Mouse (Mus musculus) left cerebral cortex, postnatal 14 days (tissue): ENCODE measurements around the gene Enpp7. TPM values are rescaled to one million over a fixed set of nuclear protein-coding genes. Genes with fewer than 3 reads are reported as not detected.

Experiments
- DNase-seq, 2 experiments: peaks; one replicate each; pipeline ENCODE4 v3.0.0; 2021 to 2022; ENCODE audit warnings: low spot score in 2 of 2, mixed read lengths in 1 of 2
- intact Hi-C: fragments of 180-260 bp; cut with DNase I; formaldehyde crosslinking; loops from one replicate; pipeline ENCODE4 v1.15.1; 2025
- total RNA-seq, 2 experiments: library from RNA; stranded (reverse); gene quantifications; 2 replicates each; pipeline ENCODE4 v1.2.3; 2021

Enpp7 gene
- total RNA-seq, 2 experiments from 2014 or later, result not detected

DNA sequence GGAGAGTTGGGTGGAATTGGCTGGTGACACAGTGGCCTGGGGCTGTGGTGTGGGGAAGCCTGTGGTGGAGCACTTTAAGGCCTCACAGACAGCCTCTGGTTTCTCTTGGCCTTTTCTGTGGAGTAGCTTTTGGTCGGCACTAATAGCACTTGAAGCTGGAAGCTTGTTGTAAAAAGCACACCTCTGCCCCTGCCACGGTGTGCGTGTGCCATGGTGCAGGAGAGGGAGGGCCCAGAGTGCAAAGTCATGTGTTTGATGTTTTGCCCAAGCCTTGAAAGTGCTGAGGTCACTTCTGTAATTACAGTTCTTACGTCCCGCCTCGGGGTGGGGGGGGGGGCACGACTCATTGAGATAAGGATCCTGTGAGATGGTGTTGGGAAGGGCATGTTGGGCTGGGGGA lies 36.3 kb downstream of the Enpp7 start:
- intact Hi-C loops, result no loop called here
- no peak for DNase-seq

GRCm38 (mm10) chr11:119026203-119026602 lies 38.2 kb downstream of the Enpp7 start:
- intact Hi-C loops, result no loop called here
- no peak for DNase-seq

GRCm38 (mm10) chr11:119033874-119034558 lies 46.0 kb downstream of the Enpp7 start:
- DNase-seq, result peak; percentile 80 to 82
- intact Hi-C loops, result no loop called here

DNA sequence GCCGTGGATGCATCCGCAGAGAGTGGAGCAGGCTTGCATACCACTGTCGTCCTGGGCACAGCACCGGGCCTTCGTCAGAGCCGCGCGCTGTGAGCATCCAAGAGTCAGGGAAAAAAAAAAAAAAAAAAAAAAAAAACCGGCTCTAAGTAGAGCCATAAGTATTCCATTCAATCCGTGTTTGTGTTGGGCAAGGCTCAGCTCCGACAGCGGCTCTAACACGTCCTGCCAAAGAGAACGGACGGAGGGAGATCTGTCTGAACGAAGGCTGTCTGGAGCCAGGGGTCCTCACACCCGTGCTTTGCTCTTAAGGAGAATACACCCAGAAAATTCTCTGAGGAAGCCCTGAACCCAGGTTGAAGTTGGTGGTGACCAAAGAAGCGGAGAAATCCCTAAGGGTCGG lies 46.6 kb downstream of the Enpp7 start:
- DNase-seq, result no peak
- intact Hi-C loops, result loop anchor here (5.0 kb wide), 1 partner anchor 37 kb away; no protein-coding TSS in a partner anchor

DNA sequence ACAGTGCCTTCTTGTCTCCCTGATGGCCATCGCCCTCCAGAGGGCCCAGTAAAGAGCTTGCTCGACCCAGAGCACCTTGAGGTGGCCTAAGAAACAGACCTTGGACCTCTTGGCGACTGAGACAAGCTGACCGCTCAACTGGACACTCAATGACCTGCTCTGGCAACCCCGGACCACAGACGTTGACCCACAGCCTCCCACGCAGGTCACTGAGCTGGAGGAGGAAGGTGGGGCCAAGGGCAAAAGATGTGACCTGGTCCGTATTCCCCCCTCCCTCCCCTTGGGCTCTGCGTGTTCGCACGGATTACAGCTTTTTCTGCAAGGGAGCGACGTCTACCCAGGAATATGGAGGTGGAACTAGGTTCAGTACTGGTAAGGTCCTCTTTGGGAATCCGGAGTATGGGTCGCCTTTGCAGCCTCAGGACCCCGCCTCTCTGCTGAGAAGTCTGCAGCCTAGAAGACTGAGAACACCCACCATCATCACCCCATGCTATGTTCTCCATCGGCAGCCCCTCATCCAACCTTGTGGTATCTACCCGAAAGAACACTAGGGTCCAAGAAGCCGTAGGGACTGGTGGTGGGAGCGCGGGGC lies 47.2 kb downstream of the Enpp7 start:
- intact Hi-C loops, result loop anchor here (5.0 kb wide), 1 partner anchor 38 kb away; no protein-coding TSS in a partner anchor
- no peak for DNase-seq

GRCm38 (mm10) chr11:119035686-119036165 lies 47.7 kb downstream of the Enpp7 start:
- DNase-seq, result no peak
- intact Hi-C loops, result loop anchor here (5.0 kb wide), 1 partner anchor 38 kb away; no protein-coding TSS in a partner anchor

DNA sequence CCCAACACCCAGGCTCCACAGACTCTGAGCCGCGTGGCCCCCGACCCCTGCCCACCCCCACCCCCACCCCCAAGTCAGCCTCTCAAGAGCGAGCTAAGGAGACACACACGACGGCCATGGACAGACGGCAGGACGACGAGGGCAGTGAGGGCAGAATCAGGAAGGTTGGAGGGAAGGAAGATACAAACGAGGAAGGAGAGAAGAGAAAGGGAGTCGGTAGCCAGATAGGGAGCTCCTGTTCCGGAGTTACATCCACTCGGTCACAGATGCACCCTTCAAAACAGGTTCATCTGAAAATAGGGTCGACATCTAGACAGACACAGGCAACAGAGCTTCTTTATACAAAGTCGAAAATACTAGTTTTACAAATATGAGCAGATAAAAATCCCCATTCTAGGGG lies 48.5 kb downstream of the Enpp7 start:
- no peak for DNase-seq
- intact Hi-C loops, result loop anchor here (5.0 kb wide), 1 partner anchor 39 kb away; no protein-coding TSS in a partner anchor

DNA sequence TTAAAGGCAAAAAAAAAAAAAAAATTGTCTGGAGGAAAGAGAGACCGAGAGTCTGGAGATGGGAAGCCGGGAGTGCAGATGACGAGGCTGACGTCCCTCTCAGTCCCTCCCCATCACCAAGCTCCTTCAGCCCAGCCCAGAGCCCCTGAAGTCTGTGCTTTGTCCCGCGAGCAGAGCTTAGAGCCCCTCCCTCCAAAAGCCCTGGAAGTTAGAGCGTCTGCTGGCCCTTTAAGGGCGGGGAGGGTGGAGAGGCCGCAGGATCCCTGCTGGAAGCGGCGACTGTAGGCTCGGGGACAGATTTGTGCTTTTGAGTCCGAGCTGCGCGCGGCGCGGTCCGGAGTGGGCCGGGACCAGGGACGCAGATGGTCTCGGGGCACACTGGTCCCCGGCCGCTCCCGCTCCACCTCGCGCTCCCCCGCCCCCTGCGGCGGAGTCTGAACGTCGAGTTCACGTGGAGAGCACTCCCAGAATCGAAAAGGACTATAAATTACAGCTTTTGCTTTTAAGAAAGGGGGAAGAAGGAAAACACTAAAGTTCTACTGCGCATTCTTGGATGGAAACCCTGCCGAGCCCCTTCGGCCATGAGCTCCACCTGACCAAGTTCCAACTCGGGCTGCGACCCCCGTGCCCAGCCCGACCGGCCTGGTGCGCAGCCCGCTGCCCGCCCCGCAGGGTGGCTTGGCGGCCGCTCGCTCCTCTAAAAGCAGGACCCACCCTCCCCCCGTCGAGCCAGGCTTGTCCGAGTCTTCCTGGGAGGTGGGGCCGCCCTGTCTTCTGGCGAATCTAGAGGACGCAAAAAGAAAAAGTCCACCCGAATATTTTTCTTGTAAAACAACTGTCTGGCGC lies 49.2 kb downstream of the Enpp7 start:
- intact Hi-C loops, result loop anchor here (5.0 kb wide), 1 partner anchor 40 kb away; no protein-coding TSS in a partner anchor

DNA sequence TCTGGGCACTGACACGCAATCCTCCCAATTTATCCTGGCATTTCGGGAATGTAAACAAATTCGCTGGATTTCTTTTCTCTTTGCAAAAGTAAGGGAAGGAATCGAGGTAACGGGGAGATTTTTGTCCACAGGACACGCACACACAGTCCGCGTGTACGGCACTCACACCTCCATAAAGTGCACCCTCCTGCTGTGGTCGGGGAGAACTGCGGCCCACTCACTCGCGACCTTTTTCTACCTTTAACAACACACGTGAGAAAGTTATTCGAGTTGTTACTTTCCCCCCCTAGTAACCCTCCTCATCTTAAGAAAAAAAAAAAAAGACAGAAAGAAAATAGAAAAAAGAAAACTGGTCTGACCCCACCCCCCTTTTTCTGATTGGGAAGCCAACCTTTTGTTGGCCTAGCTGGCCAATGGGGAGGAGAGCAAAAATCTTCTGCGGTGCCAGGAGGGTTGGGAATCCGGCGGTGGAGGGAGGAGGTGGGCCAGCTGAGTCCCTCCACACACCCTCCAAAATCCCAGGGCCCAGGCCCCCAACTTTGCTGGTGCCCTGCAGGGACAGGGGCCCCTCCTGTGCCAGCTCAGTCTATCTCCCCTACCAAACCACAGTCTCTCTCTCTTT lies 49.9 kb downstream of the Enpp7 start:
- intact Hi-C loops, result loop anchor here (5.0 kb wide), 1 partner anchor 41 kb away; no protein-coding TSS in a partner anchor
- no peak for DNase-seq

More for the DNA sequence above, 49.2 kb downstream of the Enpp7 start:
- no peak for DNase-seq

DNA sequence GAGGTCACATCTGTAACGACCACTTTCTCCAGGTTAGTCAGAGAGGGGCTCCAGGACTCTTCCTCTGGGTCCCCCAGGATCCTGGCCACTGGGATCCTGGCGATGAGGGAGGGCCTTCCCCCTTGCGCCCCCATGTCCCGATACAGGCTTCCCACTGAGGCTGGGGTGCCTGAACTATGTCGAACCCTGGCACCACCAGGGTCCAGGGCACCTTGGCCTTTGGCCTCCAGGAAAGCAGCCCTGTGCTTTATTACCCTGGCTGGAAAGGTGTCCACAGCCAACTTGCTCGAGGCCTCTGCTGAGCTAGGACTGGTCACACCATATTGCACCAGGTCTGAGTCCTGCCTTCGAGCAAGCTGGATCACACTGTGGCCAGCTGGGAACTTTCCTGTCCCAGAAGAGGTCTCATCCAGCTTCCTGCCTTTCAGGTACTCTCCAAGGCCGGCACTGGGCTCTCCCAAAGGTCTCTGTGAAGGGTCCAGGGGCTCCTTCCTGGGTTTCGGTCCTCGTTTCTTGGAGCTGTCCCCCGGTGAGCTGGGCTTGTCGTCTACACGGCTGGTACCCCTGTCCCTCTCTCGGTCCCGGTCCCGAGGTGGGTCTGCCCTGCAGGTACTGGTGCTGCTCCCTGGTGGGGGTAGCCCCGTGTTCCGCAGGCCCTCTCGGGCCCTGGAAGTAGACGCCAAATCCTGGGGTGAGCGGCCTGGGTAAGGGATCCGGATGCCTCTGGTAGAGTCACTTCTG lies 50.9 kb downstream of the Enpp7 start:
- DNase-seq, result no peak
- intact Hi-C loops, result loop anchor here (5.0 kb wide), 1 partner anchor 42 kb away; no protein-coding TSS in a partner anchor

DNA sequence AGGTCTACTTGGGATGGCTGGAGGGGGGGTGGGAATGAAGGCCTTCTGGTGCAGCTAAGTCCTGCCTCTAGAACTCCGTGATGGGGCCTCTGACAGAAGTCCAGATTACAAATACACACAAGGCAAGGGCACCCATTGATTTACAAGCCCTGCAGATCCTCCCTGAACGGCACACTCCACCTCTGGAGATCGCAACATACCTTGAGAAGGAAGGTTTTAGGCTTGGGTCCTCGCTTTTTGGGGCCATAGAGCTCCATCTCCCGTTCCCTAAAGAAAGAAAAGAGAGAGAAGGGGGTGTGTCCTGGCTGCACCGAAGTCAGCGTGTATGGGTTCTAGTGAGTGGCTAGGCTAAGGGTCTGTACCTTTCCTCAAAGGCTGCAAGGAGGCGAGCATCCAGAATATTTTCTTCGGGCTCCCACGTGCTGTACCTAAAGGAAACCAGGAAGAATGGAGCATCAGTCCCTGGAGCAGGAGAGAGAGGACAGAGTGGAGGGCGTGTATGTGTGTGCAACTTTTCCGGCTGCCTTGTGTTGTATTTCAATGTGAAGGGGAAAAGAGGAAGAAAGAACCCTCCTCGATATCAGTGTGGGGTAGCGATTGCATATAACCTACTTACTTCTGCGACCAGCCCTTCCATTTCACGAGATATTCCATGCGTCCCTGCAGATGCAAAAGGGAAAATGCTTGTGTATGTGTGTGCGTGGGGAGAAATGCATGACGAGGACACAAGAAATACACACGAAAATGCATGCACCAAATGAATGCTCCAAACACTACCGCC lies 51.9 kb downstream of the Enpp7 start:
- intact Hi-C loops, result loop anchor here (5.0 kb wide), 1 partner anchor 43 kb away; no protein-coding TSS in a partner anchor
- no peak for DNase-seq

- peak; percentile 99 to 100 for DNase-seq
- intact Hi-C loops, result no loop called here
Observed at GRCm38 (mm10) chr11:119040600-119041324, 52.8 kb downstream of the Enpp7 start, which contains the start of gene Cbx8. Gene Cbx8, minus strand, starts transcription at chr11:119040969.

GRCm38 (mm10) chr11:119041325-119041716 lies 53.3 kb downstream of the Enpp7 start:
- DNase-seq, result peak; percentile 68 to 71

GRCm38 (mm10) chr11:119041750-119042465 lies 53.9 kb downstream of the Enpp7 start:
- intact Hi-C loops, result no loop called here
- no peak for DNase-seq

More at GRCm38 (mm10) chr11:119041325-119041716, 53.3 kb downstream of the Enpp7 start:
- intact Hi-C loops, result no loop called here
